ENCODE assay signal across 23 mouse cellular contexts in the genomic region with DNA sequence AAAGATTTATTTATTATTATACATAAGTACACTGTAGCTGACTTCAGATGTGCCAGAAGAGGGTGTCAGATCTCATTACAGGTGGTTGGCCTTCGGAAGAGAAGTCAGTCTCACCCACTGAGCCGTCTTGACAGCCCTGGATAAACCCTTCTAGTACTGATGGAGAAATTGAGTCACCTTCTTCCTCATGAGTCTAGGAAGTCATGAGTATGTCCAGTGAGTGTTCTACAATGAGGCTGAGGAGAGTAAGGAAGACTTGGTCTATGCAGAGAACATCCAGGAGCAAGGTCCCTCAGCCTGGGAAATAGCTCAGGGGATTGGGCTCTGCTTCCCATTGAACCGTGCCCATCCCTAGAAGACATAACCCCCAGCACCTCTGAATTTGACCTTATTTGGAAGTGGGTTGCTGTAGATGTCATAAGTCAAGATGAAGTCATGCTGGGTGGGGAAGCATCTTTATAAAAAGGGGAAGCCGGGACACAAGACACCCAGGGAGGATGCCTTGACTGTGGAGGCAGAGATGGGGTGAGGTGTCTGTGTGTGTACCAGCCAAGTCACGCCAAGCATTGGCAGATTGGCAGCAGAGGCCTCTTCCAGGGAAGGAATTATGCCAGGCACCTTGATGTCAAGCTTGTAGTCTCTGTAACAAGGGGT. TPM values are rescaled to one million over a fixed set of nuclear protein-coding genes. Genes with fewer than 3 reads are reported as not detected.
DNase-seq lines count a peak whose midpoint lies in the region; ATAC-seq and TF ChIP-seq lines count a peak whose summit lies in the region.
"Had no signal": no experiment of that assay in that cellular context is flagged by ENCODE, and none has a peak within 500 bp of the region (broad histone marks: within the 10 kb centered on the region; RNA-seq: fewer than 3 reads in every experiment).

No protein-coding gene starts in this region.

- no peak overlapping the region for H3K4me2 ChIP-seq in hindbrain, postnatal 0 days (ENCODE audit: low read depth, low read length)
- H3K4me2 ChIP-seq in intestine, postnatal 0 days (replicated peaks; ENCODE audit: low read depth): no peak overlapping the region
- H3K4me2 ChIP-seq: midbrain, embryonic 15.5 days had no signal

- no peak overlapping the region for H3K4me3 ChIP-seq in hindbrain, embryonic 10.5 days
- H3K4me3 ChIP-seq in hindbrain, postnatal 0 days (ENCODE audit: low read length): no peak overlapping the region
- H3K4me3 ChIP-seq in ES-Bruce4 (ENCODE audit: low read depth, low read length): no peak overlapping the region
- no peak overlapping the region for H3K4me3 ChIP-seq in bone marrow, adult 2 months (replicated peaks; ENCODE audit: control insufficient read depth, low read depth, low read length)
- H3K4me3 ChIP-seq in intestine, postnatal 0 days (ENCODE audit: low read depth, low read length): no peak overlapping the region
- H3K4me3 ChIP-seq: limb, embryonic 10.5 days; midbrain, embryonic 15.5 days had no signal

- H3K9ac ChIP-seq in hindbrain, postnatal 0 days (replicated peaks; ENCODE audit: low read length): no peak overlapping the region
- H3K9ac ChIP-seq in ES-Bruce4 (ENCODE audit: low read depth, poor library complexity, severe bottlenecking): peak overlapping the region; percentile 1; the same call in 1 of the 2 replicates
- H3K9ac ChIP-seq in intestine, postnatal 0 days (ENCODE audit: low read depth, low read length): no peak overlapping the region
- H3K9ac ChIP-seq: liver, postnatal 0 days; midbrain, embryonic 15.5 days had no signal

- no peak for DNase-seq in hindbrain, embryonic 10.5 days (ENCODE audit: low spot score)
- DNase-seq in hindbrain, postnatal 0 days (ENCODE audit: low spot score): no peak
- DNase-seq in spleen, postnatal 36 days (ENCODE audit: low spot score in 2 of 2): no peak
- no peak for DNase-seq in adrenal gland, postnatal 4 days (ENCODE audit: low spot score in 2 of 2)
- DNase-seq: B cell, adult 2 months; cerebellum, adult 11 months; gastrocnemius, postnatal 25 days; heart, postnatal 4 days; kidney, adult 11 months; kidney, postnatal 10 days; liver, postnatal 0 days; lung, postnatal 10 days; right cerebral cortex, adult 18-20 months; right cerebral cortex, postnatal 4 days had no signal

- no peaks in the 10 kb centered on the region for H3K36me3 ChIP-seq in hindbrain, embryonic 10.5 days
- H3K36me3 ChIP-seq in hindbrain, postnatal 0 days (ENCODE audit: insufficient read depth, low read length): no peaks in the 10 kb centered on the region
- H3K36me3 ChIP-seq in ES-Bruce4 (ENCODE audit: control insufficient read depth, insufficient read depth, low read length, poor library complexity, severe bottlenecking): no peaks in the 10 kb centered on the region
- no peaks in the 10 kb centered on the region for H3K36me3 ChIP-seq in intestine, postnatal 0 days (ENCODE audit: control insufficient read depth, insufficient read depth)
- H3K36me3 ChIP-seq: limb, embryonic 10.5 days; midbrain, embryonic 15.5 days had no signal

- no peak for TF ChIP-seq CTCF in hindbrain, postnatal 0 days (IDR thresholded peaks at IDR 0.05; ENCODE audit: low read depth)
- TF ChIP-seq CTCF in ES-Bruce4 (IDR thresholded peaks at IDR 0.05; ENCODE audit: low read depth, low read length): no peak
- TF ChIP-seq CTCF in bone marrow, adult 2 months (IDR thresholded peaks at IDR 0.05; ENCODE audit: control insufficient read depth, insufficient read depth, low read length): no peak
- TF ChIP-seq CTCF in intestine, postnatal 0 days (IDR thresholded peaks at IDR 0.05; ENCODE audit: low read depth): no peak

- WGBS in hindbrain, embryonic 10.5 days: 83% methylated on average over 5 of the region's 5 CpGs
- 85% methylated on average over 5 of the region's 5 CpGs for WGBS in hindbrain, postnatal 0 days
- WGBS in bone marrow, adult 2 months: 44% methylated on average over 5 of the region's 5 CpGs
- WGBS in intestine, postnatal 0 days: 81% methylated on average over 5 of the region's 5 CpGs

- TF ChIP-seq EP300 in ES-Bruce4 (IDR thresholded peaks at IDR 0.05; ENCODE audit: insufficient read depth, low read depth, low read length): no peak

- H3K27ac ChIP-seq in hindbrain, embryonic 10.5 days: 0 out of 2 replicates have a peak overlapping the region, but pooled peaks have one; percentile 24
- H3K27ac ChIP-seq in hindbrain, postnatal 0 days: no peak overlapping the region
- H3K27ac ChIP-seq in ES-Bruce4 (ENCODE audit: insufficient read depth, low read length): peak overlapping the region; percentile 77
- H3K27ac ChIP-seq in bone marrow, adult 2 months (ENCODE audit: control insufficient read depth, insufficient read depth, low read depth, low read length, poor library complexity): peak overlapping the region; percentile 70
- no peak overlapping the region for H3K27ac ChIP-seq in intestine, postnatal 0 days (ENCODE audit: low read depth, low read length)
- H3K27ac ChIP-seq: limb, embryonic 10.5 days; midbrain, embryonic 15.5 days had no signal

- H3K4me1 ChIP-seq in hindbrain, embryonic 10.5 days (replicated peaks): peaks cover 11% of the 10 kb centered on the region
- no peaks in the 10 kb centered on the region for H3K4me1 ChIP-seq in hindbrain, postnatal 0 days (ENCODE audit: insufficient read depth, low read length)
- peaks cover 7% of the 10 kb centered on the region for H3K4me1 ChIP-seq in ES-Bruce4 (ENCODE audit: control insufficient read depth, insufficient read depth, low read length)
- H3K4me1 ChIP-seq in bone marrow, adult 2 months (ENCODE audit: control insufficient read depth, insufficient read depth, low read length): no peaks in the 10 kb centered on the region; the same call in 1 of the 2 replicates
- H3K4me1 ChIP-seq in intestine, postnatal 0 days (replicated peaks; ENCODE audit: control insufficient read depth, insufficient read depth, low read length): no peaks in the 10 kb centered on the region
- H3K4me1 ChIP-seq: limb, embryonic 10.5 days; midbrain, embryonic 15.5 days had no signal

- H3K27me3 ChIP-seq in hindbrain, embryonic 10.5 days (ENCODE audit: insufficient read depth, poor library complexity, severe bottlenecking): no peaks in the 10 kb centered on the region
- H3K27me3 ChIP-seq in hindbrain, postnatal 0 days (ENCODE audit: insufficient read depth, low read length): no peaks in the 10 kb centered on the region
- H3K27me3 ChIP-seq in ES-Bruce4 (ENCODE audit: control insufficient read depth, insufficient read depth, low read length, poor library complexity, severe bottlenecking): no peaks in the 10 kb centered on the region
- H3K27me3 ChIP-seq in intestine, postnatal 0 days (replicated peaks; ENCODE audit: control insufficient read depth, insufficient read depth, low read length): no peaks in the 10 kb centered on the region
- H3K27me3 ChIP-seq: midbrain, embryonic 15.5 days; Patski had no signal

- H3K9me3 ChIP-seq in hindbrain, embryonic 10.5 days: no peaks in the 10 kb centered on the region
- H3K9me3 ChIP-seq in hindbrain, postnatal 0 days (ENCODE audit: low read length): no peaks in the 10 kb centered on the region
- no peaks in the 10 kb centered on the region for H3K9me3 ChIP-seq in ES-Bruce4 (replicated peaks; ENCODE audit: control insufficient read depth, insufficient read depth, low read length, poor library complexity, severe bottlenecking)
- H3K9me3 ChIP-seq in intestine, postnatal 0 days (ENCODE audit: control insufficient read depth): no peaks in the 10 kb centered on the region
- H3K9me3 ChIP-seq: limb, embryonic 10.5 days; midbrain, embryonic 15.5 days had no signal

- TF ChIP-seq POLR2A in ES-Bruce4 (IDR thresholded peaks at IDR 0.05; ENCODE audit: insufficient read depth, low read length): no peak
- TF ChIP-seq POLR2A in bone marrow, adult 2 months (IDR thresholded peaks at IDR 0.05; ENCODE audit: borderline replicate concordance, control insufficient read depth, low read depth, low read length): no peak

- no peak for ATAC-seq in hindbrain, postnatal 0 days
- peak; percentile 75 for ATAC-seq in megakaryocyte progenitor cell, adult 5-6 weeks (replicated peaks; ENCODE audit: poor library complexity)
- ATAC-seq in intestine, postnatal 0 days: no peak
- ATAC-seq: activated CD4-positive, CD25-positive, alpha-beta regulatory T cell, adult 4 months; hindbrain, embryonic 16.5 days; liver, postnatal 0 days; midbrain, embryonic 15.5 days; Patski had no signal

RNA-seq across cellular contexts. Expression of a gene that starts 15.9 kb away (rescaled TPM):
- polyA plus RNA-seq in hindbrain, embryonic 10.5 days (2016; fragmentation: Nextera tagmentation; extraction: Ambion mirVana): 10.6 and 14.0 TPM in 2 replicates
- total RNA-seq in hindbrain, postnatal 0 days (2014; rRNA removed): 230 and 250 TPM in 2 replicates
- 160 and 163 TPM in 2 replicates for polyA plus RNA-seq in hindbrain, postnatal 0 days (2015; fragmentation: Nextera tagmentation; extraction: Ambion mirVana)
- 64.9 and 67.9 TPM in 2 replicates for polyA plus RNA-seq in ES-Bruce4 (2011; ENCODE audit: insufficient read depth, insufficient read length, low read depth, missing spikeins)
- polyA plus RNA-seq in bone marrow, adult 2 months (2011; ENCODE audit: insufficient read depth, insufficient read length, low replicate concordance, missing spikeins): 11.5 and 16.2 TPM in 2 replicates
- total RNA-seq in megakaryocyte progenitor cell, adult 5-6 weeks (2015): 36.5 and 37.5 TPM in 2 replicates
- total RNA-seq in megakaryocyte progenitor cell, adult 5-6 weeks (2017): 9.5 TPM in 2 replicates
- polyA plus RNA-seq in intestine, postnatal 0 days (2015; fragmentation: Nextera tagmentation; extraction: Ambion mirVana): 47.1 and 48.9 TPM in 2 replicates
- total RNA-seq in adrenal gland, postnatal 4 days (2021): 100 to 1,000 TPM; 120 to 133 TPM

Comparison
In these comparisons a context has a peak if more than half of its experiments do, and no peak if none do; other contexts are left out.
1. H3K27ac ChIP-seq: peak in hindbrain, embryonic 10.5 days (single experiment), ES-Bruce4 (single experiment) and bone marrow, adult 2 months (single experiment); none in hindbrain, postnatal 0 days (single experiment) and intestine, postnatal 0 days (single experiment).